Mouse (Mus musculus): ENCODE results near the gene Nacad. TPM values are rescaled to one million over a fixed set of nuclear protein-coding genes. Genes with fewer than 3 reads are reported as not detected.

The Nacad gene
- polyA plus RNA-seq, 1 experiment, result not detected

GRCm38 (mm10) chr11:6628568-6628967 lies 22.7 kb upstream of the Nacad start:
- H3K4me3 ChIP-seq (ENCODE audit: insufficient read depth, low read length), result no peak overlapping the region
- H3K27ac ChIP-seq (ENCODE audit: insufficient read depth, low read depth, low read length), result peak overlapping the region; percentile 69; the same call in 1 of the 2 replicates
- H3K4me1 ChIP-seq (ENCODE audit: control insufficient read depth, insufficient read depth, low read length), result peaks cover 16% of the 10 kb centered on the region
- peak; percentile 13; the same call in 1 of the 2 replicates for TF ChIP-seq CTCF (IDR thresholded peaks at IDR 0.05; ENCODE audit: low read depth, low read length)
- TF ChIP-seq POLR2A (IDR thresholded peaks at IDR 0.05; ENCODE audit: borderline replicate concordance, low read depth, low read length), result no peak

- H3K27ac ChIP-seq (ENCODE audit: insufficient read depth, low read depth, low read length), result peak overlapping the region; percentile 93
- no peak overlapping the region for H3K4me3 ChIP-seq (ENCODE audit: insufficient read depth, low read length)
- no peak for TF ChIP-seq CTCF (IDR thresholded peaks at IDR 0.05; ENCODE audit: low read depth, low read length)
- no peak for TF ChIP-seq POLR2A (IDR thresholded peaks at IDR 0.05; ENCODE audit: borderline replicate concordance, low read depth, low read length)
- peaks cover 22% of the 10 kb centered on the region for H3K4me1 ChIP-seq (ENCODE audit: control insufficient read depth, insufficient read depth, low read length)
These were observed 21.9 kb upstream of the Nacad start for GRCm38 (mm10) chr11:6627731-6628130.

GRCm38 (mm10) chr11:6626388-6626772 lies 20.5 kb upstream of the Nacad start:
- peak overlapping the region; percentile 87 for H3K27ac ChIP-seq (ENCODE audit: insufficient read depth, low read depth, low read length)
- TF ChIP-seq POLR2A (IDR thresholded peaks at IDR 0.05; ENCODE audit: borderline replicate concordance, low read depth, low read length) (no peak), CTCF (IDR thresholded peaks at IDR 0.05; ENCODE audit: low read depth, low read length) (no peak)
- H3K4me3 ChIP-seq (ENCODE audit: insufficient read depth, low read length), result peak overlapping the region; percentile 90
- peaks cover 22% of the 10 kb centered on the region for H3K4me1 ChIP-seq (ENCODE audit: control insufficient read depth, insufficient read depth, low read length)

GRCm38 (mm10) chr11:6625478-6626387 lies 19.9 kb upstream of the Nacad start, which contains the start of gene Tbrg4:
Gene Tbrg4, minus strand, starts transcription at chr11:6626067.
- Histone ChIP-seq H3K4me3 (ENCODE audit: insufficient read depth, low read length) (peak within 1 kb of the TSS; percentile 90), H3K4me1 (ENCODE audit: control insufficient read depth, insufficient read depth, low read length) (peaks cover 22% of the 10 kb centered on the region), H3K27ac (ENCODE audit: insufficient read depth, low read depth, low read length) (peak within 1 kb of the TSS; percentile 87)
- TF ChIP-seq POLR2A (IDR thresholded peaks at IDR 0.05; ENCODE audit: borderline replicate concordance, low read depth, low read length) (no peak), CTCF (IDR thresholded peaks at IDR 0.05; ENCODE audit: low read depth, low read length) (no peak)

- H3K4me3 ChIP-seq (ENCODE audit: insufficient read depth, low read length), result peak overlapping the region; percentile 90
- TF ChIP-seq POLR2A (IDR thresholded peaks at IDR 0.05; ENCODE audit: borderline replicate concordance, low read depth, low read length) (no peak), CTCF (IDR thresholded peaks at IDR 0.05; ENCODE audit: low read depth, low read length) (no peak)
- peaks cover 22% of the 10 kb centered on the region for H3K4me1 ChIP-seq (ENCODE audit: control insufficient read depth, insufficient read depth, low read length)
- H3K27ac ChIP-seq (ENCODE audit: insufficient read depth, low read depth, low read length), result peak overlapping the region; percentile 85
These were observed 18.9 kb upstream of the Nacad start for GRCm38 (mm10) chr11:6624619-6625382.

GRCm38 (mm10) chr11:6623704-6624103 lies 17.9 kb upstream of the Nacad start:
- H3K4me1 ChIP-seq (ENCODE audit: control insufficient read depth, insufficient read depth, low read length), result peaks cover 19% of the 10 kb centered on the region

GRCm38 (mm10) chr11:6615250-6616205 lies 9.7 kb upstream of the Nacad start:
- Histone ChIP-seq H3K4me3 (ENCODE audit: insufficient read depth, low read length) (no peak overlapping the region), H3K4me1 (ENCODE audit: control insufficient read depth, insufficient read depth, low read length) (no peaks in the 10 kb centered on the region), H3K27ac (ENCODE audit: insufficient read depth, low read depth, low read length) (no peak overlapping the region)
- no peak for TF ChIP-seq CTCF (IDR thresholded peaks at IDR 0.05; ENCODE audit: low read depth, low read length)
- TF ChIP-seq POLR2A (IDR thresholded peaks at IDR 0.05; ENCODE audit: borderline replicate concordance, low read depth, low read length), result no peak

More at GRCm38 (mm10) chr11:6623704-6624103, 17.9 kb upstream of the Nacad start:
- Histone ChIP-seq H3K27ac (ENCODE audit: insufficient read depth, low read depth, low read length) (peak overlapping the region; percentile 85; the same call in 1 of the 2 replicates), H3K4me3 (ENCODE audit: insufficient read depth, low read length) (peak overlapping the region; percentile 90)
- no peak for TF ChIP-seq POLR2A (IDR thresholded peaks at IDR 0.05; ENCODE audit: borderline replicate concordance, low read depth, low read length)
- no peak for TF ChIP-seq CTCF (IDR thresholded peaks at IDR 0.05; ENCODE audit: low read depth, low read length)

GRCm38 (mm10) chr11:6605021-6605481 lies 802 bp downstream of the Nacad start:
- H3K4me3 ChIP-seq (ENCODE audit: insufficient read depth, low read length), result no peak overlapping the region
- no peak overlapping the region for H3K27ac ChIP-seq (ENCODE audit: insufficient read depth, low read depth, low read length)
- H3K4me1 ChIP-seq (ENCODE audit: control insufficient read depth, insufficient read depth, low read length), result no peaks in the 10 kb centered on the region
- TF ChIP-seq POLR2A (IDR thresholded peaks at IDR 0.05; ENCODE audit: borderline replicate concordance, low read depth, low read length), result no peak
- no peak for TF ChIP-seq CTCF (IDR thresholded peaks at IDR 0.05; ENCODE audit: low read depth, low read length)

GRCm38 (mm10) chr11:6604604-6604936 lies 1.3 kb downstream of the Nacad start:
- TF ChIP-seq POLR2A (IDR thresholded peaks at IDR 0.05; ENCODE audit: borderline replicate concordance, low read depth, low read length) (no peak), CTCF (IDR thresholded peaks at IDR 0.05; ENCODE audit: low read depth, low read length) (no peak)
- no peak overlapping the region for H3K27ac ChIP-seq (ENCODE audit: insufficient read depth, low read depth, low read length)
- H3K4me3 ChIP-seq (ENCODE audit: insufficient read depth, low read length), result no peak overlapping the region
- no peaks in the 10 kb centered on the region for H3K4me1 ChIP-seq (ENCODE audit: control insufficient read depth, insufficient read depth, low read length)

Measured in bone marrow macrophage, adult 2 months (primary cell).